Mouse (Mus musculus) B cell, adult 2 months (primary cell): ENCODE results near the gene Gm9945.

Source experiments
- DNase-seq, 2 experiments: peaks; one replicate each; pipeline ENCODE4 v3.0.0; 2022

The Gm9945 gene

GRCm38 (mm10) chr11:53463551-53464424, 16.2 kb upstream of the Gm9945 start:
- DNase-seq: no peak

- DNase-seq: peak; percentile 33 to 36
Measured at GRCm38 (mm10) chr11:53466231-53466971, 13.6 kb upstream of the Gm9945 start.

GRCm38 (mm10) chr11:53469294-53469967, 10.5 kb upstream of the Gm9945 start:
- no peak for DNase-seq

DNA sequence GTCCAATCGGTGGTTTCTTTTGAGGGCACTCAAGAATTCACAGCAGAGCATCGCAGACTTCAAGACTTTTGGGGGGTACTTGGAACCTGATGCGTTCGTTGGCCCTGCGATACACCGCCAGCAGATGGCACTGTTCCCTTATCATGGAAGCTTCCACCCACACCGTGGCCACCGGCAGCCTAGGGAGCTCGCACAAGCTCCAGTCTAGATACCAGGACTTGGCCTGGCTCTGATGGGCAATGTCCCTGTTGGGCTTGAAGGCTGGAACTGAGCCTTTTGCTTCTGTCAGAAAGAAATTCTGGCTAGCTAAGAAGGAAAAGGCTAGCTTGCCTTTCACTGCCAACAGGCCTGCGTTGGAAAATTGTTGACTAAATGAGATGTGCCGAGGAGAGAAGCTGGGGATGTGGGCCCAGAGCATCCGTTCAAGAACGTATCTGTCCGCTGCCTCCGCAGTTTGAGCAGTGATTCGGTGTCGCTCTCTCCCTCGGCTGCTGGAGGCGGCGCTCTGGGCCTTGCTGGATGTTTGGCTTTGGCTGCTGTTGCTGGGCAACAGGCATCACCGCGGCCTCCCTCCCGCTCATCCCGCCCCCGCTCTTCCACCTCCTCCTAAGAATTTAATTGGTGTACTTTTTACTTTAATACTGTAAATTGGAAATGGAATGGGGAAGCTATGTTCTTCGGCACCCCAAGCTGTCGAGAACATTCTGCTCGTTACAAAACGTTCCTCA, 9.8 kb upstream of the Gm9945 start, which contains the start of gene Gm9837:
Gene Gm9837 (minus strand): TSS at position 512 of the 728 bp plus-strand sequence.
- DNase-seq: peak; percentile 86

- no peak for DNase-seq
Measured at GRCm38 (mm10) chr11:53472709-53473108, 7.3 kb upstream of the Gm9945 start.

- DNase-seq: no peak
Measured at GRCm38 (mm10) chr11:53475620-53476019, 4.3 kb upstream of the Gm9945 start.

- no peak for DNase-seq
Measured at GRCm38 (mm10) chr11:53477833-53478232, 2.1 kb upstream of the Gm9945 start.

- no peak for DNase-seq
Measured at GRCm38 (mm10) chr11:53478383-53479170, 1.4 kb upstream of the Gm9945 start.

GRCm38 (mm10) chr11:53479171-53479782, 689 bp upstream of the Gm9945 start:
- no peak for DNase-seq

DNA sequence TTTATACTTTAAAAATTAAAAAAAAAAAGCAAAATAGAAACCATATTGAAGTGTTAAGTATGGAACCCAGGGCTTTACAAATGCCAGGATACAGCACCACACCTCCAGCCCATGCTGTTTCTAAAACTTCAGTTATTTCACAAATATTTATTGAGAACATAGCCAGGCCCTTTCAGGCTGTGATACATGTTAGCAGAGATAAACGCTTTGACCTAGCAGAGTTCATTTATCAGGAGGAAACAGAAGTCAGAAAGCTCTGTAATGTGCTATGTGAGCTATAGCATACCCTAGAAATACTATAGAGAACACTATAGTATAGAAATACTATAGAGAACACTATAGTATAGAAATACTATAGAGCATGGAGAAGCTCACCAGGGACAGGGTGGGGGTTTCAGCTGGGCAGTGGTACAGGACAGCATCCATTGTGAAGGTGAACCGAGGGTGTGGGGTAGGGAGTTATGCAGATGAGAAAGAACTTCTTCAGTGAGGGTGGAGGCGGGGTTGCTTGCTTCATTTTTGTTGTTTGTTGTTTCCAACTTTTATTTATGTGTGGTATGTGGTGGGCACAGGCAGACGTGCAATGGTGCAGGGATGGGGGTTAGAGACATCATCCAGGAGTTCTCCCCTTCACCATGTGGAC, 1.2 kb downstream of the Gm9945 start:
- no peak for DNase-seq

GRCm38 (mm10) chr11:53483159-53483891, 3.4 kb downstream of the Gm9945 start:
- DNase-seq: no peak

DNA sequence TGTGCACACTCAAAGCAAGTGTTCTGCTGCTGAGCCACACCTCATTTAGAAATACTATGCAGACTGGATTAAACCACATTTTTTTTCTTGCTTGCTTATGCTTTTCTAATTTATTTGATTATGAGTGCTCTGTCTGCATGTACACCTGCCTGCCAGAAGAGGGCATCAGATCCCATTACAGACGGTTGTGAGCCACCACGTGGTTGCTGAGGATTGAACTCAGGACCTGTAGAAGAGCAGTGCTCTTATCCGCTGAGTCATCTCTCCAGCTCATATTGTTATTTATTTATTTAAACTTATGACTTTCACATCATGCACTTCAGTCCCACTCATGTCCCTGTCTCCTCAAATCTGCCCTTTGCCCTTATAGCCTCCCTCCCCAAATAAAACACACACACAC, 5.8 kb downstream of the Gm9945 start:
- no peak for DNase-seq

DNA sequence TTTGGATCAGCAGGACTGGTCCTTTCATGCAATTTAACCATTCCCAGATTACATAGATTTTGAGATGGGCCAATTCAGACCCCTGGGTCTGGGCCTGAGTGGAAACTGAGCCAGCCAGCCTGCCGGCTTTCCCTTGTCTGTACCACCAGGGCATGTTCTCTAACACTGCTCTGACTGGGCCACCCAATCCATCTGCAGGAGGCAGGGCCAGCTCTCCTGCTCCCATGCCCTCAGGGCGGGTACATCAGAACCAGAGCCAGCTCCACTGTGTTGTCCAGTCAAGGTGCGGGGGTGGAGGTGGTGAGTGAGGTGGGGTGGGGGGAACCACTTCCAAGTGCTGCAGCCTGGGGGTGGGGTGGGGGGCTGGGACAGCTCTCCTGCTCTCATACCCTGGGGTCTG, 6.4 kb downstream of the Gm9945 start:
- no peak for DNase-seq

- DNase-seq: peak; percentile 46 to 49
Measured at GRCm38 (mm10) chr11:53486822-53487594, 7.0 kb downstream of the Gm9945 start.

GRCm38 (mm10) chr11:53489007-53489406, 9.0 kb downstream of the Gm9945 start:
- no peak for DNase-seq

DNA sequence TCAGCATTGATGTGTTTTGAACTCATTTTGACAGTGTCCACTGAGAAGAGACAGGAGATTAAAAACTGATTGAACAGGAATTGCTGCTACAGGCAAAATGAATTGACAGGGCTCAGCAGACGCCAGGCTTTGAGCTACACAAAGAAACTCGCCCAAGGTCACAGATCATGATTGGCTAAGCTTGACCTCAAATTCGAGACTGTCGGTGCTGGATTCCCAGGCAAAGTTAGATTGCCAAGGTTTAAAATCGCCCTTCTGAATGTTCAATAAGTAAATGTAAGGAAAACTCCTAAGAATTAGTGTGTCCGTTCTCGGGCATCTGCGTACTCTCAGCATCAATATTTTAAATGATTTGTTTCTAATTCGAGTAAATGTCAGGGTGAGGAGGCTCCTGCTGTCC, 9.5 kb downstream of the Gm9945 start:
- no peak for DNase-seq

- no peak for DNase-seq
Measured at GRCm38 (mm10) chr11:53491954-53492401, 12.0 kb downstream of the Gm9945 start.

GRCm38 (mm10) chr11:53493243-53493955, 13.4 kb downstream of the Gm9945 start:
- no peak for DNase-seq

- no peak for DNase-seq
Measured at GRCm38 (mm10) chr11:53495417-53495816, 15.5 kb downstream of the Gm9945 start.
